Mouse (Mus musculus) heart, postnatal 0 days (tissue): ENCODE results near the gene Zfp597. TPM values are rescaled to one million over a fixed set of nuclear protein-coding genes. Genes with fewer than 3 reads are reported as not detected.
A peak's percentile ranks its signal among the peaks of the same experiment; 100 is the strongest.

Experiments used
- ATAC-seq: fragments of 200-750 bp; cut with Nextera tagmentation; 2 replicates; pipeline ENCODE4 v1.8.0; 2017; ENCODE audit warnings: low read depth, moderate number of reproducible peaks, moderate library complexity; ENCODE audit not compliant: insufficient read depth
- DNase-seq: peaks from one replicate; pipeline ENCODE4 v3.0.0-alpha.2; 2016; ENCODE audit warnings: low spot score
- H3K27ac ChIP-seq: fragments of 300-500 bp; sonication (generic); 2 replicates; pipeline ENCODE4 v1.5.1; 2014; ENCODE audit warnings: low read depth, mild to moderate bottlenecking
- H3K27me3 ChIP-seq: fragments of 300-500 bp; sonication (generic); 2 replicates; pipeline ENCODE4 v1.6.1; 2014; ENCODE audit warnings: low read length, mixed read lengths; ENCODE audit not compliant: control insufficient read depth, insufficient read depth
- H3K36me3 ChIP-seq: fragments of 300-500 bp; sonication (generic); replicated peaks from 2 replicates; pipeline ENCODE4 v1.6.1; 2014; ENCODE audit warnings: low read length, mixed read lengths; ENCODE audit not compliant: control insufficient read depth, insufficient read depth
- H3K4me1 ChIP-seq: fragments of 300-500 bp; sonication (generic); 2 replicates; pipeline ENCODE4 v1.6.1; 2014; ENCODE audit warnings: antibody characterized with exemption; ENCODE audit not compliant: control insufficient read depth, insufficient read depth
- H3K4me2 ChIP-seq: fragments of 300-500 bp; sonication (generic); 2 replicates; pipeline ENCODE4 v1.6.1; 2014; ENCODE audit warnings: low read depth, mild to moderate bottlenecking, low read length, moderate library complexity
- H3K4me3 ChIP-seq: fragments of 300-500 bp; sonication (generic); 2 replicates; pipeline ENCODE4 v1.5.1; 2014; ENCODE audit warnings: low read depth, low read length
- H3K9ac ChIP-seq: fragments of 300-500 bp; sonication (generic); replicated peaks from 2 replicates; pipeline ENCODE4 v1.6.1; 2014; ENCODE audit warnings: low read depth, low read length, mixed read lengths
- H3K9me3 ChIP-seq: fragments of 300-500 bp; sonication (generic); replicated peaks from 2 replicates; pipeline ENCODE4 v1.6.1; 2016; ENCODE audit warnings: low read length; ENCODE audit not compliant: control insufficient read depth
- CTCF ChIP-seq: IDR thresholded peaks from 2 replicates; pipeline ENCODE4 v1.5.1; 2016; ENCODE audit warnings: antibody characterized with exemption, control low read depth, low read depth
- EP300 ChIP-seq: IDR thresholded peaks from 2 replicates; pipeline ENCODE4 v1.6.1; 2016; ENCODE audit warnings: antibody characterized with exemption, low read depth
- WGBS: fragments of 180-500 bp; shearing (Covaris S2); extraction: QIAGEN DNeasy Blood & Tissue Kit; methylation state at CpG from one replicate; pipeline ENCODE4 v1.1.7; 2014; 5-methylcytosine and 5-hydroxymethylcytosine counted together
- polyA plus RNA-seq: library from polyadenylated mRNA; unstranded; fragments of >200 nt; fragmentation: Nextera tagmentation; extraction: Ambion mirVana; gene quantifications from 2 replicates; pipeline ENCODE4 v1.2.1, GENCODE M21; 2015
- total RNA-seq: library from RNA; depleted of rRNA; stranded (reverse); fragments of >200 nt; gene quantifications from 2 replicates; pipeline ENCODE4 v1.2.3, GENCODE M21; 2014; ENCODE audit warnings: low replicate concordance

Zfp597 gene
- total and polyA plus RNA-seq, 2 experiments from 2014 or later: 4.3 to 9.2 TPM

DNA sequence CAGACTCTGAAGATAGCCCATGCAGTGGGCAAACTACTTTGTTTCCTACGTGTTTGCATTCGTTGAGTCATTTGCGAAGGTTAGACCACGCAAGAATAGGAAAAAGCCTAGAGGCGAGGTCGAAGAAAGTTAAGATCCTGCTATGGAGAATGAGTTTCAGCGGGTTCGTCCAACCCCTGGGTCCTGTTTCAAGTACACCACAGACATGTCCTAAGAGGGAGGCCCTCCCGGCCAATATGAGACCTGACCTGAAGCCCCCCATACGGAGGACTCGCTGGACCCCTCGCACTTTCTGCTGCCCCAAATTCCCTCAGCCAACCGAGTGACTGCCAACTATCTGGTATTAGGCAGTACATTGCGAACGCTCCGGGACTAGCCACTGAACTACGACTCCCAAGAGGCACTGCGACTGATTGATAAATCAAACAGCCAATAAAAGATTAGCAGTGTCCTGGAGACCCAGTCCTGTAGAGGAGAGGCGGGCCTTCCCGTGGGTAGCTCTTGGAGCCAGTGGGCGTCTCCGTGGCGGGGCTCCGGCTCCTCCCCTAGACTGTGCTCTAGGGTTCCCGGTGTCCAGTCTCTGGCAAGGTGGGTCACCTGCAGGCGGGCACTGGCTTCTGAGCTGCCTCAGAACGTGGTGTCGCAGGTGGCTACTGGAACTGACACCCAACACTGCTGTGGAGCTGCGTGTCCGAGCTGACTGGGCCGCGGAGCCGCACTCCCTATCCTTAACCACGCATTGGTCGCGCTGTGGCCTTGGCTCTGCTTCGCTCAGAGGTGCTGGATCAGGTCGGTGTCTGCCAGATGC lies 37.4 kb downstream of the Zfp597 start, which contains the start of gene Zfp174:
Gene Zfp174 (plus strand): TSS at position 558 of the 808 bp plus-strand sequence.
- Histone ChIP-seq H3K36me3 (no peaks in the 10 kb centered on the region), H3K4me3 (peak within 1 kb of the TSS; percentile 58), H3K27ac (no peak within 1 kb of the TSS), H3K27me3 (no peaks in the 10 kb centered on the region), H3K4me1 (peaks cover 7% of the 10 kb centered on the region; the same call in 1 of the 2 replicates), H3K9ac (peak within 1 kb of the TSS; percentile 49), H3K9me3 (no peaks in the 10 kb centered on the region), H3K4me2 (peak within 1 kb of the TSS; percentile 59)
- ATAC-seq: peak; percentile 99
- 0 out of 2 replicates have a peak, but pooled peaks have one; percentile 3 for TF ChIP-seq CTCF
- no peak for TF ChIP-seq EP300
- 2% methylated on average over 38 of the region's 38 CpGs for WGBS
- peak; percentile 97 for DNase-seq

DNA sequence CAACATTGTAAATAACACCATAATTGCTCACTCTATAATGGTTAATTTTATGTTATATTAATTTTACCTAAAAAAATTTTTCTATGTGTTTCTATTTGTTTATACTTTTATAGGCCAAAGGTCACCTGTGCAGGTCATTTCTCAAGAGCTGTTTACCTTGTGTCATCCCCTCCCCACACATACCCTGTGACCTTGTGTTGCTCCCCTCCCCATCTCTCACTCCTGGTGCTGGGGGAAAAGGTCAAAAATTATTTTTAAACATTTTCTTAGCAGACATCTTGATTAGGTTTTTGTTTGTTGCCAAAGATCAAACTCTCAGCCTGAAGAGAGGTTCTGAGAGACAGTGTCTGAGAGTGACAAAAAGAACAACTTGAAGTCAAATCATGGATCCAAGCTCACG lies 40.6 kb downstream of the Zfp597 start:
- no peak for TF ChIP-seq EP300
- TF ChIP-seq CTCF: no peak
- H3K4me1 ChIP-seq: peaks cover 7% of the 10 kb centered on the region; the same call in 1 of the 2 replicates
- no peak overlapping the region for H3K9ac ChIP-seq
- H3K4me2 ChIP-seq: no peak overlapping the region
- no peaks in the 10 kb centered on the region; the same call in 1 of the 2 replicates for H3K27me3 ChIP-seq
- ATAC-seq (no peak), DNase-seq (no peak)
- H3K27ac ChIP-seq: no peak overlapping the region
- H3K4me3 ChIP-seq: no peak overlapping the region
- no peaks in the 10 kb centered on the region for H3K36me3 ChIP-seq
- WGBS: 58% methylated on average over 1 of the region's 1 CpGs
- no peaks in the 10 kb centered on the region for H3K9me3 ChIP-seq

GRCm38 (mm10) chr16:3842989-3843388 lies 41.4 kb downstream of the Zfp597 start:
- Histone ChIP-seq H3K36me3 (no peaks in the 10 kb centered on the region), H3K9ac (no peak overlapping the region), H3K4me3 (no peak overlapping the region), H3K27ac (no peak overlapping the region), H3K9me3 (no peaks in the 10 kb centered on the region), H3K4me2 (no peak overlapping the region), H3K27me3 (no peaks in the 10 kb centered on the region; the same call in 1 of the 2 replicates), H3K4me1 (peaks cover 6% of the 10 kb centered on the region; the same call in 1 of the 2 replicates)
- WGBS: 25% methylated on average over 4 of the region's 4 CpGs
- no peak for TF ChIP-seq CTCF
- TF ChIP-seq EP300: no peak
- DNase-seq (no peak), ATAC-seq (no peak)

DNA sequence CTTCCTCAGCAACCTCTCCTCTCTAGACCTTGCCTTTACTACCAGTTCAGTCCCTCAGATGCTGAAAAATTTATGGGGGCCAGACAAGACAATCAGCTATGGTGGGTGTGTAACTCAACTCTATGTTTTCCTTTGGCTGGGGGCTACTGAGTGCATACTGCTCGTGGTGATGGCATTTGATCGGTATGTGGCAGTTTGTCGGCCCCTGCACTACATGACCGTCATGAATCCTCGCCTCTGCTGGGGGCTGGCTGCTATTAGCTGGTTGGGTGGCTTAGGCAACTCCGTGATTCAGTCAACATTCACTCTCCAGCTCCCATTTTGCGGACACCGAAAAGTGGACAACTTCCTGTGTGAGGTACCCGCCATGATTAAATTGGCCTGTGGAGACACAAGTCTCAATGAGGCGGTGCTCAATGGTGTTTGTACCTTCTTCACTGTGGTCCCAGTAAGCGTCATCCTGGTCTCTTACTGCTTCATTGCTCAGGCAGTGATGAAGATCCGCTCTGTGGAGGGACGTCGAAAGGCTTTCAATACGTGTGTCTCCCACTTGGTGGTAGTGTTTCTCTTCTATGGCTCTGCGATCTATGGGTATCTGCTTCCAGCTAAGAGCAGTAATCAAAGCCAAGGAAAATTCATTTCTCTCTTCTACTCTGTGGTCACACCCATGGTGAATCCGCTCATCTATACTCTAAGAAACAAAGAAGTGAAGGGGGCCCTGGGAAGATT lies 45.0 kb downstream of the Zfp597 start:
- ATAC-seq: no peak; the same call in 1 of the 2 replicates

DNA sequence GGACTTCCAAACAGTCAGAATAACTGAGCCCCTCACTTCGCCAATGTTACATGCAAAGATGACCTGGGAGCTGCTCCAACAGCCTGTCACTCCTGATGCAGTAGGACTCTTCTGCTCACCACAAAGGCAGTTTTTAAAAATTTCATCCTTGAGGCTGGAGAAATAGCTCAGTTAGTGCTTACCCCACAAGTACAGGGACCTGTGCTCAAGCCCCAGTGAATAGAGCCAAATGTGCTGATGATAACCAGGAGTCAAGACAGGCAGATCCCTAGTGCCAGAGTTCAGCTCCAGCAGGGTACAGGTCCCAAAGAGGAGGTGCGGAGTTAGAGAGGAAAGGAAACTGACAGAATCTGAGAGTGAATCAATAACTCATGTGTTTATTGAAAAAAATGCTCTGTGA lies 48.9 kb downstream of the Zfp597 start:
- Histone ChIP-seq H3K4me1 (no peaks in the 10 kb centered on the region), H3K4me3 (no peak overlapping the region), H3K27me3 (no peaks in the 10 kb centered on the region; the same call in 1 of the 2 replicates), H3K9ac (no peak overlapping the region), H3K9me3 (no peaks in the 10 kb centered on the region), H3K27ac (no peak overlapping the region), H3K4me2 (no peak overlapping the region), H3K36me3 (no peaks in the 10 kb centered on the region)
- ATAC-seq (no peak), DNase-seq (no peak)
- TF ChIP-seq CTCF (no peak), EP300 (no peak)
- 75% methylated on average over 2 of the region's 2 CpGs for WGBS

More for the DNA sequence above, 45.0 kb downstream of the Zfp597 start:
- DNase-seq: peak; percentile 59
- Histone ChIP-seq H3K36me3 (no peaks in the 10 kb centered on the region), H3K27ac (no peak overlapping the region), H3K4me1 (no peaks in the 10 kb centered on the region), H3K4me2 (no peak overlapping the region), H3K4me3 (no peak overlapping the region), H3K9me3 (no peaks in the 10 kb centered on the region), H3K27me3 (no peaks in the 10 kb centered on the region; the same call in 1 of the 2 replicates), H3K9ac (no peak overlapping the region)
- 38% methylated on average over 17 of the region's 17 CpGs for WGBS
- TF ChIP-seq EP300: no peak
- TF ChIP-seq CTCF: peak; percentile 73
